Mouse (Mus musculus): ENCODE measurements around the gene Trir. TPM values are rescaled to one million over a fixed set of nuclear protein-coding genes. Genes with fewer than 3 reads are reported as not detected.

Trir gene
- polyA plus RNA-seq (2014; fragmentation: Illumina TruSeq; extraction: RNeasy Lipid Tissue Mini Kit (QIAGEN cat#74804); ENCODE audit: low read depth, low replicate concordance): 15.8 TPM

GRCm38 (mm10) chr8:85026670-85027515, at the start of gene Trir:
Gene Trir (plus strand): TSS chr8:85026823.

GRCm38 (mm10) chr8:84978248-84978940, 48.2 kb upstream of the Trir start, which contains the start of gene Junb:
Gene Junb (minus strand): TSS chr8:84978718.

GRCm38 (mm10) chr8:84990349-84990748, 36.3 kb upstream of the Trir start, which contains the start of gene Hook2:
Gene Hook2 (plus strand): TSS chr8:84990603.

GRCm38 (mm10) chr8:85014431-85014830, 12.2 kb upstream of the Trir start, which contains the start of gene Best2:
Gene Best2 (minus strand): TSS chr8:85014531.

GRCm38 (mm10) chr8:85025098-85025932, 1.3 kb upstream of the Trir start, which contains the start of gene Asna1:
Gene Asna1 (minus strand): TSS chr8:85025281.

GRCm38 (mm10) chr8:85036718-85037365, 10.2 kb downstream of the Trir start, which contains the start of gene Tnpo2:
Gene Tnpo2 (plus strand): TSS chr8:85036915.

GRCm38 (mm10) chr8:85059879-85060616, 33.4 kb downstream of the Trir start, which contains the start of gene Fbxw9:
Gene Fbxw9 (plus strand): TSS chr8:85060055.

GRCm38 (mm10) chr8:85067982-85068381, 41.4 kb downstream of the Trir start, which contains the start of gene Gm5741:
Gene Gm5741 (minus strand): TSS chr8:85067982.

GRCm38 (mm10) chr8:85071514-85072281, 45.1 kb downstream of the Trir start, which contains the start of gene Dhps:
Gene Dhps (plus strand): TSS chr8:85071757.

Other genes with a start within 250 kb of the Trir start
- gene Nfix, start 226.5 kb upstream of the Trir start, polyA plus RNA-seq (2014; fragmentation: Illumina TruSeq; extraction: RNeasy Lipid Tissue Mini Kit (QIAGEN cat#74804); ENCODE audit: low read depth, low replicate concordance): 13.9 TPM
- 5.4 TPM for gene Dand5, start 204.0 kb upstream of the Trir start, polyA plus RNA-seq (2014; fragmentation: Illumina TruSeq; extraction: RNeasy Lipid Tissue Mini Kit (QIAGEN cat#74804); ENCODE audit: low read depth, low replicate concordance)
- gene Gadd45gip1, start 195.3 kb upstream of the Trir start, polyA plus RNA-seq (2014; fragmentation: Illumina TruSeq; extraction: RNeasy Lipid Tissue Mini Kit (QIAGEN cat#74804); ENCODE audit: low read depth, low replicate concordance): 2.3 TPM
- gene Rad23a, start 186.2 kb upstream of the Trir start, polyA plus RNA-seq (2014; fragmentation: Illumina TruSeq; extraction: RNeasy Lipid Tissue Mini Kit (QIAGEN cat#74804); ENCODE audit: low read depth, low replicate concordance): 9.2 TPM
- 638 TPM for gene Calr, start 179.9 kb upstream of the Trir start, polyA plus RNA-seq (2014; fragmentation: Illumina TruSeq; extraction: RNeasy Lipid Tissue Mini Kit (QIAGEN cat#74804); ENCODE audit: low read depth, low replicate concordance)
- gene Farsa, start 169.8 kb upstream of the Trir start, polyA plus RNA-seq (2014; fragmentation: Illumina TruSeq; extraction: RNeasy Lipid Tissue Mini Kit (QIAGEN cat#74804); ENCODE audit: low read depth, low replicate concordance): 4.7 TPM
- 6.2 TPM for gene Syce2, start 154.7 kb upstream of the Trir start, polyA plus RNA-seq (2014; fragmentation: Illumina TruSeq; extraction: RNeasy Lipid Tissue Mini Kit (QIAGEN cat#74804); ENCODE audit: low read depth, low replicate concordance)
- gene Gcdh, start 132.9 kb upstream of the Trir start, polyA plus RNA-seq (2014; fragmentation: Illumina TruSeq; extraction: RNeasy Lipid Tissue Mini Kit (QIAGEN cat#74804); ENCODE audit: low read depth, low replicate concordance): 51.8 TPM
- not detected for gene Klf1, start 124.9 kb upstream of the Trir start, polyA plus RNA-seq (2014; fragmentation: Illumina TruSeq; extraction: RNeasy Lipid Tissue Mini Kit (QIAGEN cat#74804); ENCODE audit: low read depth, low replicate concordance)
- gene Dnase2a, start 118.3 kb upstream of the Trir start, polyA plus RNA-seq (2014; fragmentation: Illumina TruSeq; extraction: RNeasy Lipid Tissue Mini Kit (QIAGEN cat#74804); ENCODE audit: low read depth, low replicate concordance): 10.7 TPM
- not detected for gene Mast1, start 89.5 kb upstream of the Trir start, polyA plus RNA-seq (2014; fragmentation: Illumina TruSeq; extraction: RNeasy Lipid Tissue Mini Kit (QIAGEN cat#74804); ENCODE audit: low read depth, low replicate concordance)
- gene Rtbdn, start 79.8 kb upstream of the Trir start, polyA plus RNA-seq (2014; fragmentation: Illumina TruSeq; extraction: RNeasy Lipid Tissue Mini Kit (QIAGEN cat#74804); ENCODE audit: low read depth, low replicate concordance): not detected
- not detected for gene Gm49661, start 57.4 kb upstream of the Trir start, polyA plus RNA-seq (2014; fragmentation: Illumina TruSeq; extraction: RNeasy Lipid Tissue Mini Kit (QIAGEN cat#74804); ENCODE audit: low read depth, low replicate concordance)
- 79.1 TPM for gene Prdx2, start 57.2 kb upstream of the Trir start, polyA plus RNA-seq (2014; fragmentation: Illumina TruSeq; extraction: RNeasy Lipid Tissue Mini Kit (QIAGEN cat#74804); ENCODE audit: low read depth, low replicate concordance)
- 7.6 TPM for gene Rnaseh2a, start 57.1 kb upstream of the Trir start, polyA plus RNA-seq (2014; fragmentation: Illumina TruSeq; extraction: RNeasy Lipid Tissue Mini Kit (QIAGEN cat#74804); ENCODE audit: low read depth, low replicate concordance)
- 0.99 TPM for gene Junb, start 48.1 kb upstream of the Trir start, polyA plus RNA-seq (2014; fragmentation: Illumina TruSeq; extraction: RNeasy Lipid Tissue Mini Kit (QIAGEN cat#74804); ENCODE audit: low read depth, low replicate concordance)
- 1.8 TPM for gene Hook2, start 36.2 kb upstream of the Trir start, polyA plus RNA-seq (2014; fragmentation: Illumina TruSeq; extraction: RNeasy Lipid Tissue Mini Kit (QIAGEN cat#74804); ENCODE audit: low read depth, low replicate concordance)
- gene Best2, start 12.3 kb upstream of the Trir start, polyA plus RNA-seq (2014; fragmentation: Illumina TruSeq; extraction: RNeasy Lipid Tissue Mini Kit (QIAGEN cat#74804); ENCODE audit: low read depth, low replicate concordance): not detected
- gene Asna1, start 1.5 kb upstream of the Trir start, polyA plus RNA-seq (2014; fragmentation: Illumina TruSeq; extraction: RNeasy Lipid Tissue Mini Kit (QIAGEN cat#74804); ENCODE audit: low read depth, low replicate concordance): 16.1 TPM
- gene Tnpo2, start 10.1 kb downstream of the Trir start, polyA plus RNA-seq (2014; fragmentation: Illumina TruSeq; extraction: RNeasy Lipid Tissue Mini Kit (QIAGEN cat#74804); ENCODE audit: low read depth, low replicate concordance): 18.2 TPM
- gene Fbxw9, start 33.2 kb downstream of the Trir start, polyA plus RNA-seq (2014; fragmentation: Illumina TruSeq; extraction: RNeasy Lipid Tissue Mini Kit (QIAGEN cat#74804); ENCODE audit: low read depth, low replicate concordance): 1.0 TPM
- gene Gm5741, start 41.2 kb downstream of the Trir start, polyA plus RNA-seq (2014; fragmentation: Illumina TruSeq; extraction: RNeasy Lipid Tissue Mini Kit (QIAGEN cat#74804); ENCODE audit: low read depth, low replicate concordance): not detected
- gene Dhps, start 44.9 kb downstream of the Trir start, polyA plus RNA-seq (2014; fragmentation: Illumina TruSeq; extraction: RNeasy Lipid Tissue Mini Kit (QIAGEN cat#74804); ENCODE audit: low read depth, low replicate concordance): 14.2 TPM
- gene Wdr83os, start 53.9 kb downstream of the Trir start, polyA plus RNA-seq (2014; fragmentation: Illumina TruSeq; extraction: RNeasy Lipid Tissue Mini Kit (QIAGEN cat#74804); ENCODE audit: low read depth, low replicate concordance): 10.6 TPM
- gene Wdr83, start 54.5 kb downstream of the Trir start, polyA plus RNA-seq (2014; fragmentation: Illumina TruSeq; extraction: RNeasy Lipid Tissue Mini Kit (QIAGEN cat#74804); ENCODE audit: low read depth, low replicate concordance): 2.3 TPM
- gene Man2b1, start 56.4 kb downstream of the Trir start, polyA plus RNA-seq (2014; fragmentation: Illumina TruSeq; extraction: RNeasy Lipid Tissue Mini Kit (QIAGEN cat#74804); ENCODE audit: low read depth, low replicate concordance): 5.0 TPM
- gene Zfp791, start 96.3 kb downstream of the Trir start, polyA plus RNA-seq (2014; fragmentation: Illumina TruSeq; extraction: RNeasy Lipid Tissue Mini Kit (QIAGEN cat#74804); ENCODE audit: low read depth, low replicate concordance): 2.5 TPM
- gene Cks1brt, start 125.1 kb downstream of the Trir start, polyA plus RNA-seq (2014; fragmentation: Illumina TruSeq; extraction: RNeasy Lipid Tissue Mini Kit (QIAGEN cat#74804); ENCODE audit: low read depth, low replicate concordance): not detected
- gene Olfr371, start 199.2 kb downstream of the Trir start, polyA plus RNA-seq (2014; fragmentation: Illumina TruSeq; extraction: RNeasy Lipid Tissue Mini Kit (QIAGEN cat#74804); ENCODE audit: low read depth, low replicate concordance): not detected

Measured in adrenal gland, adult 10 weeks (tissue).